Mouse (Mus musculus) myocyte (in vitro differentiated cells): ENCODE data around the gene Pla2g6. TPM values are rescaled to one million over a fixed set of nuclear protein-coding genes. Genes with fewer than 3 reads are reported as not detected.

ENCODE experiments used
- H3K27me3 ChIP-seq: one replicate; pipeline ENCODE4 v1.6.1; 2011; ENCODE audit not compliant: control insufficient read depth, insufficient read depth, insufficient read length
- H3K36me3 ChIP-seq: one replicate; pipeline ENCODE4 v1.6.1; 2011; ENCODE audit not compliant: control insufficient read depth, insufficient read depth
- H3K4me2 ChIP-seq: one replicate; pipeline ENCODE4 v1.6.1; 2011; ENCODE audit warnings: low read depth, control low read depth
- H3K4me3 ChIP-seq: one replicate; pipeline ENCODE4 v1.5.1; 2011; ENCODE audit warnings: mild to moderate bottlenecking, control low read depth, moderate library complexity
- H3K79me2 ChIP-seq: one replicate; pipeline ENCODE4 v1.6.1; 2011; ENCODE audit not compliant: control insufficient read depth, insufficient read depth
- H3ac ChIP-seq: one replicate; pipeline ENCODE4 v1.6.1; 2011; ENCODE audit not compliant: control insufficient read depth, insufficient read length
- CEBPB ChIP-seq: IDR thresholded peaks from 2 replicates; pipeline ENCODE4 v1.6.1; 2011; ENCODE audit warnings: mild to moderate bottlenecking, moderate library complexity; ENCODE audit not compliant: poor library complexity, insufficient read depth, severe bottlenecking
- E2F4 ChIP-seq: IDR thresholded peaks from one replicate; pipeline ENCODE4 v1.6.1; 2011; ENCODE audit warnings: mild to moderate bottlenecking, control low read depth, moderate library complexity; ENCODE audit not compliant: insufficient read depth
- MAX ChIP-seq: IDR thresholded peaks from one replicate; pipeline ENCODE4 v1.6.1; 2011; ENCODE audit warnings: low read depth, mild to moderate bottlenecking, control low read depth
- MYOD1 ChIP-seq, 3 experiments: IDR thresholded peaks; one replicate each; pipeline ENCODE4 v1.6.1; 2011; ENCODE audit warnings: control low read depth in 2 of 3, low read depth in 2 of 3, mild to moderate bottlenecking in 2 of 3, moderate library complexity in 1 of 3; ENCODE audit not compliant: insufficient read length in 2 of 3, control insufficient read depth in 1 of 3
- MYOG ChIP-seq, 3 experiments: IDR thresholded peaks; one replicate each; pipeline ENCODE4 v1.6.1; 2011; ENCODE audit warnings: control low read depth in 2 of 3, low read depth in 2 of 3, mild to moderate bottlenecking in 2 of 3; ENCODE audit not compliant: insufficient read length in 2 of 3, control insufficient read depth in 1 of 3, insufficient read depth in 1 of 3
- POLR2A ChIP-seq: IDR thresholded peaks from one replicate; pipeline ENCODE4 v1.6.1; 2011; ENCODE audit warnings: low read depth, mild to moderate bottlenecking, control low read depth, moderate library complexity; ENCODE audit not compliant: insufficient read length
- POLR2AphosphoS2 ChIP-seq: IDR thresholded peaks from one replicate; pipeline ENCODE4 v1.6.1; 2011; ENCODE audit warnings: low read depth, control low read depth; ENCODE audit not compliant: insufficient read length
- REST ChIP-seq: IDR thresholded peaks from one replicate; pipeline ENCODE4 v1.6.1; 2011; ENCODE audit warnings: mild to moderate bottlenecking, control low read depth, moderate library complexity; ENCODE audit not compliant: insufficient read depth, insufficient read length
- SRF ChIP-seq: IDR thresholded peaks from one replicate; pipeline ENCODE4 v1.6.1; 2011; ENCODE audit warnings: low read depth; ENCODE audit not compliant: control insufficient read depth, insufficient read length
- TCF12 ChIP-seq: IDR thresholded peaks from one replicate; pipeline ENCODE4 v1.6.1; 2011; ENCODE audit warnings: mild to moderate bottlenecking, control low read depth; ENCODE audit not compliant: poor library complexity, insufficient read depth, severe bottlenecking
- TCF3 ChIP-seq: IDR thresholded peaks from one replicate; pipeline ENCODE4 v1.6.1; 2011; ENCODE audit warnings: low read depth, control low read depth; ENCODE audit not compliant: insufficient read length
- USF1 ChIP-seq: IDR thresholded peaks from one replicate; pipeline ENCODE4 v1.6.1; 2011; ENCODE audit warnings: low read depth, mild to moderate bottlenecking, control low read depth, moderate library complexity
- polyA plus RNA-seq: library from polyadenylated mRNA; unstranded; fragments of >200 nt; fragmentation: generic; extraction: Trizol; gene quantifications from one replicate; pipeline ENCODE4 v1.2.1, GENCODE M21; 2012; ENCODE audit warnings: missing spikeins

Gene Pla2g6
- polyA plus RNA-seq, 1 experiment, result 36.3 TPM

DNA sequence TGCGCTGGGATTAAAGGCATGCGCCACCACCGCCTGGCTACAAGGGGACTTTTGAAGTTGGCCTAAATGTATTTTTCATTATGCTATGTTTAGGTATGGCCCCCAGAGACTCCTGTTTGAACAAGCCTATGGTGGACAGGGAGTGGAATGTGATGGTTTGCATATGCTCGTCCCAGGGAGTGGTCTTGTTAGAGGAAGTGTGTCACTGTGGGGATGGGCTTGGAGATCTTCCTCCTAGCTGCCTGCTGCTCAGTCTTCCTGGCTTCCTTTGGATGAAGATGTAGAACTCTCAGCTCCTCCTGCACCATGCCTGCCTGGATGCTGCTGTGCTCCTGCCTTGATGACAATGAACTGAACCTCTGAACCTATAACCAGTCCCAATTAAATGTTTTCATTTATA is 2.3 kb upstream of the Pla2g6 start:
- TF ChIP-seq TCF12 (no peak), E2F4 (no peak), USF1 (no peak)
- no peak overlapping the region for H3K4me3 ChIP-seq

GRCm38 (mm10) chr15:79329979-79330363 is 1.8 kb upstream of the Pla2g6 start:
- Histone ChIP-seq H3K27me3 (no peaks in the 10 kb centered on the region), H3K36me3 (no peaks in the 10 kb centered on the region), H3K4me3 (no peak overlapping the region), H3ac (no peak overlapping the region), H3K4me2 (no peak overlapping the region), H3K79me2 (peaks cover 5% of the 10 kb centered on the region)
- TF ChIP-seq E2F4, result no peak
- no peak for TF ChIP-seq TCF12
- no peak for TF ChIP-seq POLR2A

More for the DNA sequence above, 2.3 kb upstream of the Pla2g6 start:
- no peaks in the 10 kb centered on the region for H3K27me3 ChIP-seq
- no peak overlapping the region for H3ac ChIP-seq
- no peaks in the 10 kb centered on the region for H3K36me3 ChIP-seq
- no peak overlapping the region for H3K4me2 ChIP-seq
- H3K79me2 ChIP-seq, result peaks cover 4% of the 10 kb centered on the region

DNA sequence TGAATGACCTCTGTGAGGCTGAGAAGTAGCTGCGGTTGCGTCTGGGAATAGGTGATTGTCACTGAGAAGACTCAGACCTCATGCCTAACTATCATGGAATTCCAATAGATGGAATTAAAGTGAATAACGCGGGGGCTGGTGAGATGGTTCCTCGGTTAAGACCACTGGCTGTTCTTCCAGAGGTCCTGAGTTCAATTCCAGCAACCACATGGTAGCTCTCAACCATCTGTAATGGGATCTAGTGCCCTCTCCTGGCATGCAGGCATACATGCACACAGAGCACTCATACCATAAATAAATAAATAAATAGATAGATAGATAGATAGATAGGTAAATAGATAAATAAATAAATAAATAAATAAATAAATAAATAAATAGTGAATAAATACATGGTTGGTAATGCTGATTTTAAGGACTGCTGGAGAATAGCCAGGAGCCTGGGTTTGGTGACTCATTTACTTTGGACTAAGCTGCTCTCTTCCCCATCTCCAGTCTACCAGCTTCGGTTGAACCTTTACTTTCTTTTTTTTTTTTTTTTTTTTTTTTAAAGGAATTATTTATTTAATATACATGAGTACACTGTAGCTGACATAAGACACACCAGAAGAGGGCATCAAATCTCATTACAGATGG is 1.3 kb upstream of the Pla2g6 start:
- H3K27me3 ChIP-seq, result no peaks in the 10 kb centered on the region
- H3K36me3 ChIP-seq, result no peaks in the 10 kb centered on the region
- no peak overlapping the region for H3K4me2 ChIP-seq
- TF ChIP-seq CEBPB, result no peak
- TF ChIP-seq POLR2A, result no peak
- no peak for TF ChIP-seq E2F4
- TF ChIP-seq TCF12, result no peak
- TF ChIP-seq TCF3, result no peak
- no peak for TF ChIP-seq USF1
- no peak for TF ChIP-seq MYOD1 (IDR thresholded peaks at IDR 0.05; ENCODE audit: control insufficient read depth in 1 of 3, insufficient read length in 2 of 3, low read depth in 2 of 3)
- no peak for TF ChIP-seq POLR2AphosphoS2
- no peak for TF ChIP-seq MYOG (IDR thresholded peaks at IDR 0.05; ENCODE audit: control insufficient read depth in 1 of 3, insufficient read depth in 1 of 3, insufficient read length in 2 of 3, low read depth in 2 of 3)
- no peak for TF ChIP-seq SRF
- no peak for TF ChIP-seq MAX
- TF ChIP-seq REST, result no peak
- H3K79me2 ChIP-seq, result peaks cover 10% of the 10 kb centered on the region
- no peak overlapping the region for H3K4me3 ChIP-seq
- no peak overlapping the region for H3ac ChIP-seq

DNA sequence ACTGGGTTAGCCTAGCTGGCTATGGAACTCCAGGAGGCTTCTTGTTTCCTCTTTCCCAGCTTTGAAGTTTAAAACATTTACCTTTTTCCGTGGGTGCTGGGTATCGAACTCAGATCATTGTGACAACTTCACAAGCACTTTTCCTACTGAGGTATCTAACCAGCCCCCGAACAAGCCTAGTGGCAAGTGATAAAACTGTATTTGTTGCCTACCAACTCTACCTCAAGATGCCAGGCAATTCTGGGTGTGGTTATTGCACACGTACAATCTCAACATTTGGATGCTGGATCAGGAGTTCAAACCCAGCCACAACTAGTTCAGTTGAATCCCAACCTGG is 717 bp upstream of the Pla2g6 start:
- H3K36me3 ChIP-seq, result no peaks in the 10 kb centered on the region
- H3K79me2 ChIP-seq, result peaks cover 10% of the 10 kb centered on the region
- peak overlapping the region; percentile 72 for H3K4me3 ChIP-seq
- H3K27me3 ChIP-seq, result no peaks in the 10 kb centered on the region
- no peak overlapping the region for H3ac ChIP-seq
- H3K4me2 ChIP-seq, result peak overlapping the region; percentile 100
- TF ChIP-seq MAX (no peak), REST (no peak)

GRCm38 (mm10) chr15:79326971-79327961 is 924 bp downstream of the Pla2g6 start:
- Histone ChIP-seq H3K4me3 (peak overlapping the region; percentile 72), H3K36me3 (no peaks in the 10 kb centered on the region), H3K27me3 (no peaks in the 10 kb centered on the region), H3ac (peak overlapping the region; percentile 39), H3K4me2 (peak overlapping the region; percentile 96), H3K79me2 (peaks cover 10% of the 10 kb centered on the region)
- TF ChIP-seq MAX, result peak; percentile 57
- no peak for TF ChIP-seq TCF3
- TF ChIP-seq CEBPB, result no peak
- peak; percentile 83 for TF ChIP-seq USF1
- TF ChIP-seq REST, result no peak
- TF ChIP-seq POLR2A, result peak; percentile 36
